Mouse (Mus musculus): ENCODE results near the gene Ly6f. TPM values are rescaled to one million over a fixed set of nuclear protein-coding genes. Genes with fewer than 3 reads are reported as not detected.

Gene Ly6f
- total RNA-seq (2023): not detected

GRCm38 (mm10) chr15:75268121-75268520, at the start of gene Ly6f:
TSS of gene Ly6f (plus strand) at chr15:75268421.

Other genes starting within 250 kb of the Ly6f start
- gene Ly6c1, start 219.6 kb upstream of the Ly6f start, total RNA-seq (2023): not detected
- 1 to 10 TPM; 1.5 to 6.2 TPM for gene Ly6c2, start 156.5 kb upstream of the Ly6f start, total RNA-seq (2023)
- not detected for gene Ly6g, start 113.2 kb upstream of the Ly6f start, total RNA-seq (2023)
- gene BC025446, start 52.0 kb upstream of the Ly6f start, total RNA-seq (2023): not detected